Mouse (Mus musculus) forebrain, embryonic 16.5 days (tissue): ENCODE measurements around the gene Rbfox2. TPM values are rescaled to one million over a fixed set of nuclear protein-coding genes. Genes with fewer than 3 reads are reported as not detected.
"Not testable (repeated sequence)": the region's sequence is repeated elsewhere in the genome, so short reads cannot be mapped to it uniquely, and the experiment has no call there.

Experiments
- ATAC-seq: fragments of 200-750 bp; cut with Nextera tagmentation; 2 replicates; pipeline ENCODE4 v1.8.0; 2017; ENCODE audit warnings: mild to moderate bottlenecking, moderate library complexity
- H3K27ac ChIP-seq: fragments of 300-500 bp; sonication (generic); 2 replicates; pipeline ENCODE4 v1.5.1; 2014; ENCODE audit warnings: low read length, control low read depth
- H3K27me3 ChIP-seq: fragments of 300-500 bp; sonication (generic); replicated peaks from 2 replicates; pipeline ENCODE4 v1.6.1; 2014; ENCODE audit warnings: low read length; ENCODE audit not compliant: control insufficient read depth, insufficient read depth
- H3K36me3 ChIP-seq: fragments of 300-500 bp; sonication (generic); 2 replicates; pipeline ENCODE4 v1.6.1; 2014; ENCODE audit not compliant: control insufficient read depth, insufficient read depth
- H3K4me1 ChIP-seq: fragments of 300-500 bp; sonication (generic); replicated peaks from 2 replicates; pipeline ENCODE4 v1.6.1; 2014; ENCODE audit warnings: low read length; ENCODE audit not compliant: control insufficient read depth, insufficient read depth
- H3K4me2 ChIP-seq: fragments of 300-500 bp; sonication (generic); 2 replicates; pipeline ENCODE4 v1.6.1; 2014; ENCODE audit warnings: mild to moderate bottlenecking, low read length, control low read depth
- H3K4me3 ChIP-seq: fragments of 300-500 bp; sonication (generic); replicated peaks from 2 replicates; pipeline ENCODE4 v1.5.1; 2014; ENCODE audit warnings: mild to moderate bottlenecking, low read length, control low read depth
- H3K9ac ChIP-seq: fragments of 300-500 bp; sonication (generic); replicated peaks from 2 replicates; pipeline ENCODE4 v1.6.1; 2014; ENCODE audit warnings: low read depth, low read length, control low read depth
- H3K9me3 ChIP-seq: fragments of 300-500 bp; sonication (generic); 2 replicates; pipeline ENCODE4 v1.6.1; 2016; ENCODE audit warnings: low read length; ENCODE audit not compliant: control insufficient read depth
- WGBS: fragments of 180-500 bp; shearing (Covaris S2); extraction: QIAGEN DNeasy Blood & Tissue Kit; methylation state at CpG from one replicate; pipeline ENCODE4 v1.1.7; 2014; 5-methylcytosine and 5-hydroxymethylcytosine counted together
- polyA plus RNA-seq: library from polyadenylated mRNA; unstranded; fragments of >200 nt; fragmentation: Nextera tagmentation; extraction: Ambion mirVana; gene quantifications from 2 replicates; pipeline ENCODE4 v1.2.1, GENCODE M21; 2015

Rbfox2 gene
- polyA plus RNA-seq, 1 experiment from 2014 or later = 212 TPM

GRCm38 (mm10) chr15:77066233-77066632 is 240.6 kb downstream of the Rbfox2 start:
- H3K4me1 ChIP-seq = 0 out of 2 replicates have a peak, but pooled peaks cover under 1% of the 10 kb centered on the region
- H3K27ac ChIP-seq = no peak overlapping the region
- H3K4me3 ChIP-seq = no peak overlapping the region
- WGBS = 83% methylated on average over 6 of the region's 6 CpGs
- no peaks in the 10 kb centered on the region for H3K9me3 ChIP-seq
- H3K9ac ChIP-seq = no peak overlapping the region
- H3K4me2 ChIP-seq = no peak overlapping the region
- 0 out of 2 replicates have a peak, but pooled peaks have one; percentile 28 for ATAC-seq
- H3K27me3 ChIP-seq = no peaks in the 10 kb centered on the region
- H3K36me3 ChIP-seq = no peaks in the 10 kb centered on the region

DNA sequence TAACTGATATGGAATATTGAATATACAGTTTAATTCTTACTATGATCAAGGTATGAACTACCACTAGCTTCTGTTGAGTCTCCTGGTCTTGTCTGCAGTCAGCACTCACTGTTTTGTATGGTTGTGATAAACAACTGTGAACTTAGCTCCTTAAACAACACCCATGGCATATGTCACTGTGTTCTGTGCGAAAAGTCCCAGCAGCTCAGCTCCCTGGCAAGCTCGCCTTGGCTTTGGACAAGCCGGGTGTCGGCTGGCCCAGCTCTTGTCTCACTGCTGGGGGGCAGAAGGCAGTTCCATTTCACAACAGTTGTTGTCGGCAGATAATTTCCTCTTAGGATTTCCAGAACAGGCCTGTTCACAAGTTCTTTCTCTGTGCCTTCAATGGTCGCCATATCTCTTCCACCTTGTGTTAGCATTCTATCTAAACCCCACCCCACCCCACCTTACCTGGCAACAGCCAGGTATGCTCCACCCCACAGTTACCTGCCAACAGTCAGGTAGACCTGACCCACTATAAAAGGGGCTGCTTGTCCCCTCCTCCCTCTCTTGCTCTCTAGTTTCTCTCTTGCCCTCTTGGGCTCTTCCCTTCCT is 241.4 kb downstream of the Rbfox2 start:
- H3K4me1 ChIP-seq = no peaks in the 10 kb centered on the region
- H3K9ac ChIP-seq = no peak overlapping the region
- no peak overlapping the region for H3K4me2 ChIP-seq
- H3K27ac ChIP-seq = no peak overlapping the region
- no peaks in the 10 kb centered on the region for H3K9me3 ChIP-seq
- H3K27me3 ChIP-seq = no peaks in the 10 kb centered on the region
- WGBS = 85% methylated on average over 6 of the region's 6 CpGs
- H3K36me3 ChIP-seq = no peaks in the 10 kb centered on the region
- no peak overlapping the region for H3K4me3 ChIP-seq
- no peak for ATAC-seq

GRCm38 (mm10) chr15:77062746-77063145 is 244.1 kb downstream of the Rbfox2 start:
- Histone ChIP-seq H3K4me1 (no peaks in the 10 kb centered on the region), H3K27ac (no peak overlapping the region), H3K4me2 (no peak overlapping the region), H3K9ac (no peak overlapping the region), H3K36me3 (no peaks in the 10 kb centered on the region), H3K4me3 (no peak overlapping the region), H3K9me3 (no peaks in the 10 kb centered on the region), H3K27me3 (no peaks in the 10 kb centered on the region)
- no peak for ATAC-seq

DNA sequence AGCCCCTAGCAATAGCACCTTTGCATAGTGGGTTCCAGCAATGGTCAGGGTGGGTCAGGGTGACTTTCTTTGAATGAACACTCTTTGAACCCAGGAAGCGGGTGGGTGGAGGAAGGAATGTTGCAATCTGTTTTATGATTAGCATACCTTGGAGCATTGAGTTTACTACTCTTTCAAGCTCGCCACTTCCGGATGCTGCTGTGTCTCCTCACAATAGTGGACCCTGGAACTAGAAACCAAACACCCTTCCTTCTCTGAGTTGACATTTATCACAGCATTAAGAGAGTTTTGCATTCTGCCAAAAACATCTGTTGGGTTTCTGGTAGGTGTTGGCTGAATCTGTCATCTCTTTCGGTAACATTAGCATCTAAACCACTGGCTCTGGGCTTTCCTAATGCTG is 247.4 kb downstream of the Rbfox2 start:
- WGBS = 95% methylated on average over 4 of the region's 4 CpGs
- ATAC-seq, H3K4me1 ChIP-seq, H3K9ac ChIP-seq, H3K4me3 ChIP-seq, H3K27ac ChIP-seq, H3K4me2 ChIP-seq, H3K27me3 ChIP-seq, H3K9me3 ChIP-seq, H3K36me3 ChIP-seq: not testable (repeated sequence)

DNA sequence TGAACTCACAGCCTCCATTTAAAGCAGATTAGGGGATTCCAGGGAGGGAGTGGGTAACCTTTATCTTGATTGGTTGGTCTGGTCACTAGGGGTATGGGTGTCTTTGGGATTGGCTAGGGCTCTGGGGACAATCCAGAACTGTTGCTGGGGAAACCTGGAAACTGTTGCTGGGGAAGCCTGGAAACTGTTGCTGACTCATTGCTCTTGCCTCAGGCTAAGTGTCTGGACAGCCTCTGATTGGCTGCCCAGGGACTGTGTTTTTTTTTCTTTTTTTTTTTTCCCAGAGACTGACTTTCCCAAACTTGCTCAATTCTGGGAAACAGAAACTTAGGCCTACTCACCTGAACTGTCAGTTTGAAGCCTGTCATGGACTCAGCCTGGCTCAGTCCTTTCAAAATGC is 248.2 kb downstream of the Rbfox2 start:
- Histone ChIP-seq H3K36me3 (no peaks in the 10 kb centered on the region), H3K4me2 (no peak overlapping the region), H3K4me1 (peaks cover 10% of the 10 kb centered on the region; the same call in 1 of the 2 replicates), H3K27me3 (no peaks in the 10 kb centered on the region), H3K27ac (no peak overlapping the region), H3K4me3 (no peak overlapping the region), H3K9me3 (no peaks in the 10 kb centered on the region), H3K9ac (no peak overlapping the region)
- no peak for ATAC-seq

- no peaks in the 10 kb centered on the region for H3K9me3 ChIP-seq
- H3K9ac ChIP-seq = no peak overlapping the region
- H3K27me3 ChIP-seq = no peaks in the 10 kb centered on the region
- H3K4me1 ChIP-seq = peaks cover 10% of the 10 kb centered on the region; the same call in 1 of the 2 replicates
- 55% methylated on average over 3 of the region's 3 CpGs for WGBS
- no peaks in the 10 kb centered on the region for H3K36me3 ChIP-seq
- no peak for ATAC-seq
- no peak overlapping the region for H3K4me2 ChIP-seq
- H3K27ac ChIP-seq = peak overlapping the region; percentile 29; the same call in 1 of the 2 replicates
- H3K4me3 ChIP-seq = no peak overlapping the region
Observed at GRCm38 (mm10) chr15:77056791-77057051, 250.1 kb downstream of the Rbfox2 start.

GRCm38 (mm10) chr15:77056001-77056790 is 250.6 kb downstream of the Rbfox2 start:
- Histone ChIP-seq H3K4me1 (peaks cover 10% of the 10 kb centered on the region; the same call in 1 of the 2 replicates), H3K4me2 (no peak overlapping the region), H3K27ac (peak overlapping the region; percentile 30; the same call in 1 of the 2 replicates), H3K27me3 (no peaks in the 10 kb centered on the region), H3K9me3 (no peaks in the 10 kb centered on the region), H3K4me3 (no peak overlapping the region), H3K9ac (no peak overlapping the region), H3K36me3 (no peaks in the 10 kb centered on the region)
- 22% methylated on average over 6 of the region's 6 CpGs for WGBS
- peak; percentile 81 for ATAC-seq

DNA sequence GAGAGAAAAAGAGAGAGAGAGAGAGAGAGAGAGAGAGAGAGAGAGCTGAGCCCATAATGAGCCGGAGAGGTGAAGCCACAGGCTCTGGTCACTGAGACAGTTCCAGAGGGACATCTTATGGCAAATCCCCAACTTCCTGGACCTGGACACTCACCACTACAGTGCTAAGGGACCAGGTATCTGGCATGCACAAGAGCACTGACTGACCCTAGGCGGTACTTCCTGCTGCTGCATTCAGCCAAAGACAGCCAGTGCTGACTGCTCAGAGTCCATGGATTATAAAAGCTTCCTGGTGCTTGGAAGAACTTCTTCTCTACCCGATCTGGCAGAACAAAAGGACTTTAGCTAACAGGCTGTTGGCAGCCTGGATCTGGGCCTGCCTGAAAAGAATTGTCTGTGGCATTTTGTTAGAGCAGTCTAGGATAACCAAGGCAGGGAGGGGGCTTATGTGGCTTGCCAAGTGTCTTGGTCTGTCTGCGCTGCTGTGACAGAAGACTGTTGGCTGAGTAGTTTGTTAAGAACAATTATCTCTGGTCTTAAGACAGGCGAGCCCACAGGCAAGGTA is 252.1 kb downstream of the Rbfox2 start:
- Histone ChIP-seq H3K4me3 (no peak overlapping the region), H3K36me3 (no peaks in the 10 kb centered on the region), H3K27ac (no peak overlapping the region), H3K9me3 (no peaks in the 10 kb centered on the region), H3K27me3 (no peaks in the 10 kb centered on the region), H3K4me2 (no peak overlapping the region), H3K4me1 (peaks cover 10% of the 10 kb centered on the region; the same call in 1 of the 2 replicates), H3K9ac (no peak overlapping the region)
- WGBS = 45% methylated on average over 5 of the region's 5 CpGs
- no peak for ATAC-seq

DNA sequence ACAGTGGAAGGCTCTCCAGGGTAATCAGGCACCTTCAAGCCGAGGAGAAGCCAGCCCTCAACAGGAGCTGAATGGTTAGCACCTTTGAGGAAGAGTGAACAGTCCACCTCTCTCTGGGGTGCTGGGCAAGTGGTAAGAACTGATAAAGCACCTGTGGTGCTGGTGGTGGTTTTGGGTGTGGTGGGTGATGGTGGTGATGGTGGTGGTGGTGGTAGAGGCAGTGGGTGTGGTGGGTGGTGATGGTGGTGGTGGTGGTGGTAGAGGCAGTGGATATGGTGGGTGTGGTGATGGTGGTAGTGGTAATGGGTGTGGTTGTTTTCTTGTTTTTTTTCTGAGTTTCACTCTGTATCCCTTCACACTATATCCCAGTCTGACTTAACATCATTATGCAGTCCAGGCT is 253.8 kb downstream of the Rbfox2 start:
- H3K9me3 ChIP-seq = no peaks in the 10 kb centered on the region
- H3K4me3 ChIP-seq = no peak overlapping the region
- no peak for ATAC-seq
- no peak overlapping the region for H3K27ac ChIP-seq
- H3K4me2 ChIP-seq = no peak overlapping the region
- H3K27me3 ChIP-seq = no peaks in the 10 kb centered on the region
- no peak overlapping the region for H3K9ac ChIP-seq
- H3K4me1 ChIP-seq = peaks cover 10% of the 10 kb centered on the region; the same call in 1 of the 2 replicates
- WGBS = 81% methylated on average over 1 of the region's 1 CpGs
- no peaks in the 10 kb centered on the region for H3K36me3 ChIP-seq
